Mouse (Mus musculus) neutrophil, adult 59 days (primary cell): ENCODE results near the gene Nudt5. TPM values are rescaled to one million over a fixed set of nuclear protein-coding genes. Genes with fewer than 3 reads are reported as not detected.

Source experiments
- total RNA-seq, 2 experiments: library from RNA; stranded (reverse); gene quantifications; 1 replicate in 1 of 2; 2 replicates in 1 of 2; pipeline ENCODE4 v1.2.4; 2023

Nudt5 gene
- 10 to 100 TPM; 16.3 to 17.8 TPM for total RNA-seq

GRCm38 (mm10) chr2:5844873-5845631 is at the start of gene Nudt5, which contains the start of gene Cdc123:
Gene Nudt5, plus strand, starts transcription at chr2:5845019.
Gene Cdc123, minus strand, starts transcription at chr2:5845164.

DNA sequence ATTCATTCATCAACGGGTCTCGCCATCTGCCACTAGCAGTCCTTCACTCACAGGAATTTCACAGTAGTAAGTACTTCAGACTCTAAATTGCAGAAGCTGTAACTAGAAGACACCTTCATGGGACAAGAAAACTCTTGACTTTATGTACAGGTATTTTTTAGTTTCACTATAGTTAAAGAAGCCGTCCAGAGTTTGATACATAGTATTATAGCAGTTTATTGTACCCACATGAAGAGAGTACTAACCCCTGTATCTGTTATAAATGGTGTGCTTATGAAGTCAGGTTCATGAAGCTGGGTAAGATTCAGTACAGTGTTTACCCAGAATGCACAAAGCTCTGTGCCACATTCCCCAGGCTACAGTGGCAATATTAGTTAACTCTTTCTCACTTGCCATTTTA is 18.0 kb downstream of the Nudt5 start, which contains the start of gene Gm13199:
TSS of gene Gm13199 (minus strand) at position 101 of the 400 bp plus-strand sequence.

GRCm38 (mm10) chr2:5894843-5895570 is 50.2 kb downstream of the Nudt5 start, which contains the start of gene Sec61a2:
Gene Sec61a2, minus strand, starts transcription at chr2:5895432.

Other genes starting within 250 kb of the Nudt5 start
- gene Camk1d, start 130.5 kb upstream of the Nudt5 start, total RNA-seq, result 10 to 100 TPM; 69.5 to 76.5 TPM
- gene Cdc123, start 145 bp downstream of the Nudt5 start, total RNA-seq, result 10 to 100 TPM; 75.6 to 82.3 TPM
- gene Gm13199, start 17.9 kb downstream of the Nudt5 start, total RNA-seq, result under 1 TPM; 0.68 to 0.87 TPM
- gene Sec61a2, start 50.4 kb downstream of the Nudt5 start, total RNA-seq, result 10 to 100 TPM in 1 of 2 experiments, 1 to 10 TPM in 1; 7.1 to 14.9 TPM
- gene Dhtkd1, start 97.8 kb downstream of the Nudt5 start, total RNA-seq, result under 1 TPM in 1 of 2 experiments, not detected in 1; 0.20 TPM
- 10 to 100 TPM; 38.2 to 39.1 TPM for gene Upf2, start 106.5 kb downstream of the Nudt5 start, total RNA-seq